Mouse (Mus musculus) neural tube, embryonic 14.5 days (tissue): ENCODE measurements at regions not wholly inside any gene's neighbourhood (a gene's known extent, or its start where the extent isn't known, plus 50 kb on each side); places are given as distances from the start of the nearest gene placed in this dataset.

Source experiments
- ATAC-seq: fragments of 200-750 bp; cut with Nextera tagmentation; 2 replicates; pipeline ENCODE4 v1.8.0; 2017; ENCODE audit warnings: low read depth, mild to moderate bottlenecking, moderate TSS enrichment, moderate library complexity
- H3K27ac ChIP-seq: fragments of 300-500 bp; sonication (generic); 2 replicates; pipeline ENCODE4 v1.5.1; 2014; ENCODE audit warnings: low read depth, mild to moderate bottlenecking, control low read depth, low read length, moderate library complexity, mixed read lengths
- H3K27me3 ChIP-seq: fragments of 300-500 bp; sonication (generic); 2 replicates; pipeline ENCODE4 v1.6.1; 2014; ENCODE audit warnings: low read length; ENCODE audit not compliant: control insufficient read depth, insufficient read depth
- H3K36me3 ChIP-seq: fragments of 300-500 bp; sonication (generic); 2 replicates; pipeline ENCODE4 v1.6.1; 2014; ENCODE audit warnings: low read length, mixed read lengths; ENCODE audit not compliant: control insufficient read depth, insufficient read depth
- H3K4me1 ChIP-seq: fragments of 300-500 bp; sonication (generic); 2 replicates; pipeline ENCODE4 v1.6.1; 2014; ENCODE audit warnings: low read length; ENCODE audit not compliant: control insufficient read depth, insufficient read depth
- H3K4me2 ChIP-seq: fragments of 300-500 bp; sonication (generic); 2 replicates; pipeline ENCODE4 v1.6.1; 2014; ENCODE audit warnings: mild to moderate bottlenecking, low read depth, low read length, control low read depth
- H3K4me3 ChIP-seq: fragments of 300-500 bp; sonication (generic); 2 replicates; pipeline ENCODE4 v1.5.1; 2014; ENCODE audit warnings: low read depth, low read length, control low read depth, mixed read lengths
- H3K9ac ChIP-seq: fragments of 300-500 bp; sonication (generic); replicated peaks from 2 replicates; pipeline ENCODE4 v1.6.1; 2014; ENCODE audit warnings: low read depth, mild to moderate bottlenecking, control low read depth, low read length, mixed read lengths
- H3K9me3 ChIP-seq: fragments of 300-500 bp; sonication (generic); 2 replicates; pipeline ENCODE4 v1.6.1; 2016; ENCODE audit warnings: low read length; ENCODE audit not compliant: control insufficient read depth
- WGBS: fragments of 180-500 bp; shearing (Covaris S2); extraction: QIAGEN DNeasy Blood & Tissue Kit; methylation state at CpG from one replicate; pipeline ENCODE4 v1.1.7; 2014; 5-methylcytosine and 5-hydroxymethylcytosine counted together

DNA sequence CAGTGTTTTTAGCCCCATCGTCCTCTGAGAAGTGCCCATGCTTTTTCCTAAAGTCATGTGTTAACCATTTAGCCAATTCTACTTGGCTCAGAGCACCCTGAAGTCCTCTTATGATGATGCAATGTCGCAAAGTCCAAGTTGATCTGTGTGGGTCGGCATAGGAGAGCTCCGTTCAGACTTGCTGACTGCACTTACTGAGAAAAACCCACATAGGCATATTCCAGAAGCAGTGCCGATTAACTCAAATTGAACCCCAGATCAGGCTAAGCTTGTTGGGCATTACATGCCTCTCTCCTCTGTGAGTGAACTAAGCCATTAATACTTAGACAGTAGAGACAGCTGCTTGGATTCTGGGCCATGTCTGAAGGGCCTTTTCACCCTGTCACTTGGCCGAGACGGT, 93.3 kb upstream of the Far2 start:
- Histone ChIP-seq H3K4me1 (no peaks in the 10 kb centered on the region), H3K4me3 (no peak overlapping the region), H3K27me3 (no peaks in the 10 kb centered on the region), H3K4me2 (no peak overlapping the region), H3K9me3 (no peaks in the 10 kb centered on the region), H3K27ac (no peak overlapping the region), H3K9ac (no peak overlapping the region), H3K36me3 (no peaks in the 10 kb centered on the region)
- 90% methylated on average over 7 of the region's 7 CpGs for WGBS
- no peak for ATAC-seq

GRCm38 (mm10) chr6:147954253-147954652, 92.8 kb upstream of the Far2 start:
- no peaks in the 10 kb centered on the region for H3K27me3 ChIP-seq
- no peak overlapping the region for H3K27ac ChIP-seq

DNA sequence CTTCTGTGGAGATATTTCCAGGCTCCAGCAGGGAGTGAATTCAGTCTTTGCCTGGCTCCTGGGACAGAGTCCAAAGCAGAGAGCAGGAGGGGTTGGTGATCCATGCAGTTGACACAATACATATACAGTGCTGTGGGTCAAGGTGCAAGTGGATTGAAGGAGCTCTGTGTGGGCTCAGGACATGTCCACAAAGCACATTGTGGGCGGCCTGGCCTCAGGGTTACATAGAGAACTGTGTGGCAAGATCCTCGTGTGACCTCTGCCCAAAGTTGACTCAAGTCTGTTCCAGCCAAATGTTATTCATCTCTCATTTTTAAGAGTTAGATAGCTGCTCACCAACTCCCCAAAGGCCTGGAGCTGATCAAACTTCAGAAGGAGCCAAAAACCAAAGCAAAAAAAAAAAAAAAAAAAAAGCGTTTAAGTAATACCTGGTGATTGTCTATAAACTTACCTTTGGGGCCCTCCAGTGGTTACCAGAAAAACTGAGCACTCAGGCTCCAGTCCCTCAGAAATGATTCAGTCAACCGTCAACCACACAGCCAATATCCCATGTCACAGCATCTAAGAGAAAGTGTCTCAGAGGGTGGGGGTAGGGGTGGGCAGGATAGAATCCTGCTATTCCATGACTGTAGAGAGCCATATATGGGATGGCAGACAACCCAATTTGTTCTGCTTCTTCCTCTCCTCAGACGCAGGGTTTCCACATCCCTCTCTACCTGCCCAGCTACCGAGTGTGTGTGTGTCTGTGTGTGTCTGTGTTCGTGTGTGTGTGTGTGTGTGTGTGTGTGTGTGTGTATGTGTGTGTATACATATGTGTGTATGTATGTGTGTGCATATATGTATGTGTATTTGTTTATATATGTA, 91.9 kb upstream of the Far2 start:
- no peak overlapping the region for H3K9ac ChIP-seq
- H3K9me3 ChIP-seq: no peaks in the 10 kb centered on the region
- H3K4me2 ChIP-seq: no peak overlapping the region
- H3K36me3 ChIP-seq: no peaks in the 10 kb centered on the region
- H3K27me3 ChIP-seq: no peaks in the 10 kb centered on the region
- H3K4me1 ChIP-seq: no peaks in the 10 kb centered on the region
- no peak overlapping the region for H3K4me3 ChIP-seq
- 68% methylated on average over 7 of the region's 7 CpGs for WGBS
- no peak overlapping the region for H3K27ac ChIP-seq
- ATAC-seq: peak; percentile 61; the same call in 1 of the 2 replicates

More at GRCm38 (mm10) chr6:147954253-147954652, 92.8 kb upstream of the Far2 start:
- Histone ChIP-seq H3K4me2 (no peak overlapping the region), H3K9ac (no peak overlapping the region), H3K4me3 (no peak overlapping the region), H3K36me3 (no peaks in the 10 kb centered on the region), H3K9me3 (no peaks in the 10 kb centered on the region), H3K4me1 (no peaks in the 10 kb centered on the region)
- ATAC-seq: no peak
- 92% methylated on average over 1 of the region's 1 CpGs for WGBS

GRCm38 (mm10) chr6:147964739-147965138, 82.3 kb upstream of the Far2 start:
- ATAC-seq: no peak
- no peaks in the 10 kb centered on the region for H3K27me3 ChIP-seq
- 93% methylated on average over 4 of the region's 4 CpGs for WGBS
- H3K27ac ChIP-seq: no peak overlapping the region
- H3K36me3 ChIP-seq: no peaks in the 10 kb centered on the region
- H3K9me3 ChIP-seq: no peaks in the 10 kb centered on the region
- H3K4me2 ChIP-seq: no peak overlapping the region
- no peak overlapping the region for H3K9ac ChIP-seq
- H3K4me1 ChIP-seq: no peaks in the 10 kb centered on the region
- H3K4me3 ChIP-seq: no peak overlapping the region

GRCm38 (mm10) chr6:147970162-147970608, 76.9 kb upstream of the Far2 start:
- no peaks in the 10 kb centered on the region for H3K4me1 ChIP-seq
- no peak overlapping the region for H3K4me3 ChIP-seq
- no peaks in the 10 kb centered on the region for H3K36me3 ChIP-seq
- no peaks in the 10 kb centered on the region for H3K27me3 ChIP-seq
- H3K9ac ChIP-seq: no peak overlapping the region
- no peaks in the 10 kb centered on the region for H3K9me3 ChIP-seq
- no peak overlapping the region for H3K4me2 ChIP-seq
- 92% methylated on average over 2 of the region's 2 CpGs for WGBS
- H3K27ac ChIP-seq: no peak overlapping the region
- no peak for ATAC-seq

GRCm38 (mm10) chr6:147972552-147972951, 74.5 kb upstream of the Far2 start:
- no peaks in the 10 kb centered on the region for H3K4me1 ChIP-seq
- no peak for ATAC-seq
- no peak overlapping the region for H3K4me2 ChIP-seq
- no peaks in the 10 kb centered on the region for H3K36me3 ChIP-seq
- H3K27me3 ChIP-seq: no peaks in the 10 kb centered on the region
- WGBS: 49% methylated on average over 1 of the region's 1 CpGs
- no peak overlapping the region for H3K9ac ChIP-seq
- no peak overlapping the region for H3K4me3 ChIP-seq
- H3K27ac ChIP-seq: no peak overlapping the region
- H3K9me3 ChIP-seq: no peaks in the 10 kb centered on the region

GRCm38 (mm10) chr6:147973059-147973458, 74.0 kb upstream of the Far2 start:
- WGBS: 70% methylated on average over 2 of the region's 2 CpGs
- H3K4me2 ChIP-seq: no peak overlapping the region
- H3K27ac ChIP-seq: no peak overlapping the region
- no peaks in the 10 kb centered on the region for H3K27me3 ChIP-seq
- no peak overlapping the region for H3K9ac ChIP-seq
- no peaks in the 10 kb centered on the region for H3K4me1 ChIP-seq
- H3K4me3 ChIP-seq: no peak overlapping the region
- H3K9me3 ChIP-seq: no peaks in the 10 kb centered on the region
- ATAC-seq: no peak
- no peaks in the 10 kb centered on the region for H3K36me3 ChIP-seq

DNA sequence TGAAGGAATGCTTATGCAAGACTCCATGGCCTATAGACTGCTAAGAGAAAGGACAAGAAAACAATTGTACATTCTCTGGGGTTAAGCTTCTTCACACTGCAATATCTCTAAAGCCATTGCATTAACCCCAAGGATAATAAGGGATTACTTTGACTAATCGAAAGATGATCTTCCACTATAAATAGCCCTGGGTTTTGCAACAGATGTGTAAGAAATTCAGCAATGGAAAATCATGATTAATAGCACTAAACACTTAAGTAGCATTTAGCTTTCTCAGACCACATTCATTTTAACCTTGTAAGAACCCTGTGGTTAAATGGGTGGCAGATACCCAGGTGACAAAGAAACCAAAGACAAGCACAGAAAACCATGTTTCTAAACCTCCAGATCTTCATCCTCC, 71.1 kb upstream of the Far2 start:
- Histone ChIP-seq H3K27ac (no peak overlapping the region), H3K9me3 (no peaks in the 10 kb centered on the region), H3K4me3 (no peak overlapping the region), H3K27me3 (no peaks in the 10 kb centered on the region), H3K9ac (no peak overlapping the region), H3K36me3 (no peaks in the 10 kb centered on the region), H3K4me1 (no peaks in the 10 kb centered on the region), H3K4me2 (no peak overlapping the region)
- no peak for ATAC-seq
- 82% methylated on average over 1 of the region's 1 CpGs for WGBS

DNA sequence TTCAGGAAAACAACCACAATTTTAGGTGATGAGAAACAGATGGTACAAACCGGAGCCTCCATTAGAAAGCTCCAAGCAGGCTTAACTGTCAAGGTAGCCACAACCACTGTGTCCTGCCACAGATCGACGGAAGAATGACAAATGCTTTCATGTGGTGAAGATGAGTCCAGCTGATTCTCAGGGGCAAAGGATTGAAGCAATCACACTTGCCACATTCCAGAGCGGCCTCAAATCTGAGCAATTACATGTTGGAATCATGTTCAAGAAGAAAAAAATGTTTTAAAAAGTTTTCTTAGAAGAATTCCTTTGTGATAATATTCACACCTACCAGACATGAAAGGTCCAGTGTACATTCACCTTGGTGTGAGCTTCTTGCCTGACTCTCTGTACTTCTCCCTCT, 57.7 kb upstream of the Far2 start:
- ATAC-seq: no peak
- Histone ChIP-seq H3K4me2 (no peak overlapping the region), H3K4me3 (no peak overlapping the region), H3K36me3 (no peaks in the 10 kb centered on the region), H3K27me3 (no peaks in the 10 kb centered on the region), H3K4me1 (no peaks in the 10 kb centered on the region), H3K9me3 (no peaks in the 10 kb centered on the region), H3K27ac (no peak overlapping the region), H3K9ac (no peak overlapping the region)
- 87% methylated on average over 4 of the region's 4 CpGs for WGBS
